Mouse (Mus musculus): ENCODE measurements around the gene Ddc. TPM values are rescaled to one million over a fixed set of nuclear protein-coding genes. Genes with fewer than 3 reads are reported as not detected.

The Ddc gene
- polyA plus RNA-seq, 1 experiment from 2014 or later, result 34.5 TPM

DNA sequence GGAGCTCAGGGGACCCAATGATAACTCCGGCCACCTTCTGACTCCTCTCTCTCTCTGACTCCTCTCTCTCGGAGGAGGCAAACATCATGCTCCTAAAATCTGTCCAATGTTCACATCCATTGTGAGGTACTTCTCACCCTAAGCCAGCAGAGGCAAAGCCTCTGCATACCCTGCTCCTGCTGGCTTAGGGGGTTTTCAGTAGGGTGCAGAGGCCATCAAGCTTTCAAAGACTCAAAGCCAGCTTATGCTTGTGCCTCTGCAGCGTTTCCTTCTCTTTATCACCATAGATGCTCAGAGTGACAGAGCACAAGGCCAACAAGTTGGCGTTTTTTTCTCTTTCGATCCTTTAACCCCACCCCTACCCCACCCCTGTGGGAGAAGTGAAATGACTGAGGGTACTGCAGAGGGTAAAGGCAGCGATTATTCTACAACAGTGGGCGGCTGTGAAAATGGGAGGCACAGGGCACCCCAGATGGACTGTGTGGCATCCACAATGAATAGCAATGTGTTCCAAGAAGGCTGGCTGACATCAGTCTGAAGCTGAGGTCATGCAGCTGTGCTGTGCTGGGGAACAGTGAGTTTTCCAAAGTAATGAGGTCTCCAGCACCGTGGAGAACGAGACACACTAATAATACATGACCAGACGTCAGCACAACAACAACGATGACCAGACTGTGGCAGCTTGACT is 34.3 kb upstream of the Ddc start:
- no peak for DNase-seq (ENCODE audit: low spot score)

DNA sequence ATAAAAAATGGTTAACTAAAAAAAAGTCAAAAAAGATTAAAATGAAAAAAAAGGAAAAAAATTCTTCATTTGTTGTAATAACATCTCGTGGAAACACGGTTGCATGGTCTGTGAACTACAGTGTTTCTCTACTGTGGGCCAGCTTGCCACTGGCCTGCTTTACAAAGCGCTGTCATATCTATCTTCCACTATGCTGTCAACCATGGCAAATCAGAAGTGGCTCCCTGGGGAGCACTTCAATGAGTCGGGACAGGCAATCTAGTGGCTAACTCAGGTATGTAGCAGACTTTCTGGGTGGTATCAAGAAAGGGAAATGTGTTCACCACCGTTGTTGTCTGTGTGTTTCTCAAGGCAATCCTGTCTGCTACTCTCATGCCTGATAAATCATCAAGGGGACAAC is 33.7 kb upstream of the Ddc start:
- no peak overlapping the region for H3K4me3 ChIP-seq
- no peaks in the 10 kb centered on the region for H3K9me3 ChIP-seq
- peaks cover 76% of the 10 kb centered on the region for H3K36me3 ChIP-seq
- H3K27me3 ChIP-seq (ENCODE audit: insufficient read depth, poor library complexity, severe bottlenecking), result no peaks in the 10 kb centered on the region
- 68% methylated on average over 5 of the region's 5 CpGs for WGBS
- DNase-seq (ENCODE audit: low spot score), result no peak
- peaks cover 13% of the 10 kb centered on the region for H3K4me1 ChIP-seq
- H3K27ac ChIP-seq, result peak overlapping the region; percentile 38; the same call in 1 of the 2 replicates

More for the DNA sequence above, 34.3 kb upstream of the Ddc start:
- H3K4me1 ChIP-seq, result peaks cover 13% of the 10 kb centered on the region
- no peaks in the 10 kb centered on the region for H3K27me3 ChIP-seq (ENCODE audit: insufficient read depth, poor library complexity, severe bottlenecking)
- no peak overlapping the region for H3K4me3 ChIP-seq
- peaks cover 81% of the 10 kb centered on the region for H3K36me3 ChIP-seq
- no peaks in the 10 kb centered on the region for H3K9me3 ChIP-seq
- 67% methylated on average over 11 of the region's 11 CpGs for WGBS
- H3K27ac ChIP-seq, result peak overlapping the region; percentile 38

DNA sequence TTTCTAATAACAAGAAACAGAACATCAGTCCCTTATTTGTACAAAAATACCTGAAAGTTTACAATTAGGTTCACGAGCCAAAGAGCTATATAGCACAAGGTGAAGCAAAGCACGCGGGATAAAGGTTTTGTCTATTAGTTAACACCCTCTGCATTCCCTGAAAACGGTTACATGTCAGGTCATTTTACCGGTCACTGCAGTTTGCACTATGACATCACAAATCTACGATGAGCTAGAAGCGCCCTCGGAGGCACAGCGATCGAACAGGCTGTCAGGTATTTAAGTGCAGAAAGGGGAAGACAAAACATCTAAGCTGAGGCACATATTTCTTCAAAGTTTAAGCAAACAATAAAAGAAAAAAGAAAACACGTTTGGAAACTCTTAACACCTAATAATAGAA is 32.6 kb upstream of the Ddc start:
- Histone ChIP-seq H3K27ac (no peak overlapping the region), H3K4me1 (peaks cover 17% of the 10 kb centered on the region), H3K36me3 (peaks cover 64% of the 10 kb centered on the region), H3K9me3 (no peaks in the 10 kb centered on the region), H3K4me3 (no peak overlapping the region), H3K27me3 (ENCODE audit: insufficient read depth, poor library complexity, severe bottlenecking) (no peaks in the 10 kb centered on the region)
- DNase-seq (ENCODE audit: low spot score), result no peak
- WGBS, result 91% methylated on average over 11 of the region's 11 CpGs

DNA sequence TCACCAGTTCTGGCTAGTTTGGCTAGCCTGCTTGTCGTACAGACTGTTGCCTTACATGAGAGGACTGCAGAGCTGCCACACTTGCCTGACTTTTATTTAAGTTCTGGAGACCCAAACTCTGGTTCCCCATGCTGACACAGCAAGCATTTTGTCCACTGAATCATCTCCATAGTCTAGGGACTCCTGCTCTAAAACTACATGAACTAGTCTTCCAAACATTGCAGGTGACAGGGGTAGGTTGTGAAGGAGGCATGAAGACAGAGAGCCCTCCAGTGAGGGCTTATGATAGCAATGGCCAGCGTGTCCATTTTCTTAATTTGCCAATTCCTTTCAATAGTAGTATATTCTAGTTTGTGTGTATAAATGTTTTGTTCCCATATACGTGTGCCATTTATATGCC is 31.1 kb upstream of the Ddc start:
- Histone ChIP-seq H3K4me1 (peaks cover 13% of the 10 kb centered on the region), H3K36me3 (peaks cover 50% of the 10 kb centered on the region), H3K27ac (peak overlapping the region; percentile 53), H3K4me3 (no peak overlapping the region), H3K9me3 (no peaks in the 10 kb centered on the region), H3K27me3 (ENCODE audit: insufficient read depth, poor library complexity, severe bottlenecking) (no peaks in the 10 kb centered on the region)
- no peak for DNase-seq (ENCODE audit: low spot score)
- 82% methylated on average over 3 of the region's 3 CpGs for WGBS

DNA sequence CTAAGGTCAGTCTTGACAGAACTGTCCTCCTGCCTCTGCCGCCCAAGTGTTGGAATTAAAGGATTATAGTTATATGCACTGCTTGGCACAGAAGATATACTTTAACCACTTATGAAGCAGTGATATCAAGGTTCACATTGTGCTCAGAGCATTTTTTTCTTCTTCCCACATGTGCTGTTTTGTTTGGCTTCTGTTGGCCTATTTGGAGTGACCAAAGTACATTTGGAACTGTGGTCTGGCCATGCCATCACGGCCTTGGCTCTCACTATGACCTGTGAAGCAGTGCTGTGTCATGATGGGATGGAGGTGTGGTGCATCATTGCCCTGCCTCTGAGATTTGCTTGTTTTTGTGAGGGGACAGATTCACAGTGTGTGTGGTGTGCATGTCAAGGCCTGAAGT is 30.6 kb upstream of the Ddc start:
- no peak overlapping the region for H3K4me3 ChIP-seq
- no peaks in the 10 kb centered on the region for H3K9me3 ChIP-seq
- no peak for DNase-seq (ENCODE audit: low spot score)
- H3K36me3 ChIP-seq, result peaks cover 45% of the 10 kb centered on the region
- H3K4me1 ChIP-seq, result peaks cover 18% of the 10 kb centered on the region
- H3K27me3 ChIP-seq (ENCODE audit: insufficient read depth, poor library complexity, severe bottlenecking), result no peaks in the 10 kb centered on the region
- WGBS, result 88% methylated on average over 2 of the region's 2 CpGs
- H3K27ac ChIP-seq, result peak overlapping the region; percentile 53

DNA sequence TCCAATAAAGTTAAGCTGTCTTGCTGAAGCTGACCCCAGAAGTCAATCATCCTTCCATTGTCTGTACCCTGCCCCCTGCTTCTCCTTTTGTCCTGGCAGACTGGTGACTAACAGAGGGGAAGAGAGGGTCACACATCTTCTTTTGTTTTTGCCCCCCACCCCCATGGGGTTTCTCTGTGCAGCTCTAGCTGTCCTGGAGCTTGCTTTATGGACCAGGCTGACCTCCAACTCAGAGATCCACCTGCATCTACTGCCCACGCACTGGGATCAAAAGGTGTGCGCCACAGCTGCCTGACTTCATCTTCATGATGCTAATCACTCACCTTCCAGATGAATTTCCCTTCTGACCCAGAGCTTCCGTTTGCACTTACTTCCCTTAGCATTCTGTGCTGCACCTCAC is 26.0 kb upstream of the Ddc start:
- no peak overlapping the region for H3K27ac ChIP-seq
- peaks cover 12% of the 10 kb centered on the region; the same call in 1 of the 2 replicates for H3K4me1 ChIP-seq
- no peaks in the 10 kb centered on the region for H3K9me3 ChIP-seq
- H3K27me3 ChIP-seq (ENCODE audit: insufficient read depth, poor library complexity, severe bottlenecking), result no peaks in the 10 kb centered on the region
- WGBS, result 66% methylated on average over 3 of the region's 3 CpGs
- no peak overlapping the region for H3K4me3 ChIP-seq
- H3K36me3 ChIP-seq, result peaks cover 2% of the 10 kb centered on the region; the same call in 1 of the 2 replicates
- no peak for DNase-seq (ENCODE audit: low spot score)

DNA sequence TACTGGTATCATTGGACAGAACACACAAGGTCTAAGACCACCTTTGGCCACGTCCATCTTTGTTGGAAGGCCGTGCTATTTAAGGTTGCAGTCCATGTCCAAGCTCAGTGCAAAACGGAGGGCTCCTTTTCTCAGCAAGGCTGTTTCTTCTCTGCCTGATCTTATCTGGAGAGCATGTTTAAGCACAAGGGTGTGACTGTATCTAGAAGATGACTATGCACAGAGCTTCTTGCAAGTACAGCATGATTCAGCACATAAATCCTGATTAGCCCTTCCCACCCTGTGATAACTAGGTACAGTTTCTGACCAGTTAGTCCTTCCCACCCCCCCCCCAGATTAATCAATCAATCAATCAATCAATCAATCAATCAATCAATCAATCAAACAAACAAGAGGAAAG is 25.4 kb upstream of the Ddc start:
- H3K27ac ChIP-seq, result no peak overlapping the region
- no peaks in the 10 kb centered on the region for H3K36me3 ChIP-seq
- 55% methylated on average over 3 of the region's 3 CpGs for WGBS
- H3K4me3 ChIP-seq, result no peak overlapping the region
- no peak for DNase-seq (ENCODE audit: low spot score)
- peaks cover 12% of the 10 kb centered on the region; the same call in 1 of the 2 replicates for H3K4me1 ChIP-seq
- H3K9me3 ChIP-seq, result no peaks in the 10 kb centered on the region
- no peaks in the 10 kb centered on the region for H3K27me3 ChIP-seq (ENCODE audit: insufficient read depth, poor library complexity, severe bottlenecking)

DNA sequence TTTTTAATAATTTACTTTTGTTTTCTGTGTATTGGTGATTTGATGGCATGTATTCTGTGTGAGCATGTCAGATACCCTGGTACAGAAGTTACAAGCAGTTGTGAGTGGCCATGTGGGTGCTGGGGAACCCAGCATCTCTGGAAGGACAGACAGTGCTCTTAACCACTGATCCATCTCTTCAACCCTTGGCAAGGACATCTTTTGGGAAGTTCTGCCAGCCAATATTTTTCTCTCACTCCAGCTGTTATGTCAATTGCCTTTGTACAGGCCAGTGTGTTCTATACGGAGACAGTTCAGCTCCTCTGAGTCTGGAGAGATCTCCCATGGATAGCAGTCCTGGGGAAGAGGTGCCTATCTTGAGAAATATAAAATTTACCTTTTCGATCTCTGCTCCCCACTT is 24.2 kb upstream of the Ddc start:
- peaks cover 12% of the 10 kb centered on the region; the same call in 1 of the 2 replicates for H3K4me1 ChIP-seq
- H3K9me3 ChIP-seq, result no peaks in the 10 kb centered on the region
- no peak for DNase-seq (ENCODE audit: low spot score)
- H3K4me3 ChIP-seq, result no peak overlapping the region
- H3K27ac ChIP-seq, result no peak overlapping the region
- WGBS, result 87% methylated on average over 2 of the region's 2 CpGs
- no peaks in the 10 kb centered on the region for H3K36me3 ChIP-seq
- no peaks in the 10 kb centered on the region for H3K27me3 ChIP-seq (ENCODE audit: insufficient read depth, poor library complexity, severe bottlenecking)

DNA sequence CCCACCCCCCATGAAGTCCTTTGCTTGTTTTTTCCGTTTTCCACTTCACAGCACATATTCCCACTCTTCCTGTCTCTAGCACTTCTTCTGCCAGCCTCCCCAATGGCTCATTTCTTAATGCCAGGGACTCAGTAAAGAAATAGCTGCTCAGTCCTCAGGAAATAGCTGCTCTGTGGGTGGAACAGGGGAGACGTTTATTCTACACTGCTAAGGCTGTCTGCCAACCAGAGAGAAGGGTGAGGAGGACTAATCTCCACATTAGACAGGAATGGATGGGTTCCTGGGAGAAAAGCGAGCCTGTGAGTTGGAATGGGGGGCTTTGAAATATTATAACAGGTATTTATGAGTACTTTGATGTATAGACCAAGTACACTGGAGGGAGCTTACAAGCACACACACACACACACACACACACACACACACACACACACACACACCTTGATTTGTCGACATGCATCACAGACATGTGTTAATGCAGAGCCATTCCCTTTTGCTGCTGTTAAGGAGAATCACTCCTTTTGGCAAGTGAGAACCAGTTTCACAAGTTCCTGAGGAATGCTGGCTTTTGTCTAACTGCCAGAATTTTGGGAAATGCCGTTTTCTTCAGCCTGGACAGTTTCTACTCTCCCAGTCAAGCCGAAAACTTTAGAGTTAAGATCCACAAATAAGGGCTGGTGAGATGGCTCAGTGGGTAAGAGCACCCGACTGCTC is 9.9 kb upstream of the Ddc start:
- DNase-seq (ENCODE audit: low spot score), result no peak
- WGBS, result 62% methylated on average over 7 of the region's 7 CpGs
- H3K27ac ChIP-seq, result peak overlapping the region; percentile 47
- H3K36me3 ChIP-seq, result no peaks in the 10 kb centered on the region
- no peak overlapping the region for H3K4me3 ChIP-seq
- H3K27me3 ChIP-seq (ENCODE audit: insufficient read depth, poor library complexity, severe bottlenecking), result no peaks in the 10 kb centered on the region
- no peaks in the 10 kb centered on the region for H3K9me3 ChIP-seq
- no peaks in the 10 kb centered on the region for H3K4me1 ChIP-seq

DNA sequence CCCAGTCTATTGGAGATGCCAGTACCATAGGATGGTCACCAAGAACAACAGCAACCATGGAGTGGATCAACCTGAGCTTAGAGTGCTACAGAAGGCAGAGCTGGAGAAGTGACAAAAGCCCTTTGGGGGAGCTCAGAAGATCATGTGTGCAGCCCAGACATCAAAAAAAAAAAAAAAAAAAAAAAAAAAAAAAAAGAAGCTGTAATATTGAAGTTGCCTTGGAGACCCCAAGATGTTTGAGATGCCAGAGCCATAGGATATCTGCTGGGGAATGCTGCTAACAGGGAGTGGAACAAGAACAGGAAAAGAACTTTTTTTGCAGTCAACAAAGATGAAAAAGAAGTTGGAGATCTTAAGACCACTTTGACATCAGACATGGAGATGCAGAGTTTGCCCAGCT is 7.6 kb upstream of the Ddc start:
- no peak overlapping the region for H3K27ac ChIP-seq
- no peaks in the 10 kb centered on the region for H3K9me3 ChIP-seq
- H3K4me1 ChIP-seq, result peaks cover 10% of the 10 kb centered on the region
- H3K4me3 ChIP-seq, result no peak overlapping the region
- H3K36me3 ChIP-seq, result no peaks in the 10 kb centered on the region
- no peaks in the 10 kb centered on the region for H3K27me3 ChIP-seq (ENCODE audit: insufficient read depth, poor library complexity, severe bottlenecking)
- no peak for DNase-seq (ENCODE audit: low spot score)

DNA sequence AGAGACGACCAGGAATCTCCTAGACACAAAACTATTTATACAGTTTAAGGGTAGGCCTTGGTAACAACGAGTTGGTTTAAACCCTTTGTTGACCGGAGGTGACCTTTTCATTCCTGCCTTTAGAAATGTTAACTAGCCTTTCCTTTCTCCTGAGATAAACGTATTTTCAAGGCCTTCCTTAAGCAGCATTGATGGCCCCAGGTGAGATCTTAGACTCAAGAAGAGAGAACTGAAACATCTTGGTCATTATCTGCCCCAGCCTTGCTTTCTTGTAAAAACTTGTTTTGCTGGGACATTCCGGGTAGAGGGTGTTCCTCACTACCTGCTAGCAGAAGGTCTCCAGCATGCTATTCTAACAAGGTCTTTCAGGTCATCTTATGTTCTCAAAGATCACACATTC is 7.1 kb upstream of the Ddc start:
- H3K27ac ChIP-seq, result no peak overlapping the region; the same call in 1 of the 2 replicates
- H3K9me3 ChIP-seq, result no peaks in the 10 kb centered on the region
- peaks cover 10% of the 10 kb centered on the region for H3K4me1 ChIP-seq
- no peak for DNase-seq (ENCODE audit: low spot score)
- WGBS, result 77% methylated on average over 5 of the region's 5 CpGs
- no peak overlapping the region for H3K4me3 ChIP-seq
- no peaks in the 10 kb centered on the region for H3K27me3 ChIP-seq (ENCODE audit: insufficient read depth, poor library complexity, severe bottlenecking)
- no peaks in the 10 kb centered on the region for H3K36me3 ChIP-seq

DNA sequence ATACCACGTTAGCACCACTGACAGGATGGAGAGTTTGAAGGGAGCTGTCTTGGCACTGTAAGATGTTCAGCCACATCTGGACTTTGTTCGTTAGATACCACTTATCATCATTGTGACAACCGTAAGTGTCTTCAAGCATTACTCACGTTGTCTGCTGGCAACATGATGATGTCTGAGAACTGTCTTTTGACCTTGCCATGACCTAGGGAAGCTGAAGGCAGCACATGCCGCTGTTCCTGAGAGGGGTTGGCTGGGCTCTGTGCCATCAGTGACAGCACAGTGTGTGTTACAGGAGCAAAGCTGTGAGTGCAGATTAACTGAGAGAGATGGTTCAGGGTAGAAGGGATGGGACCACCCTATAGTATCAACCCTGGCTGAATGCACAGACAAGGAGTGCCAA is 3.6 kb upstream of the Ddc start:
- H3K4me3 ChIP-seq, result no peak overlapping the region
- no peaks in the 10 kb centered on the region for H3K27me3 ChIP-seq (ENCODE audit: insufficient read depth, poor library complexity, severe bottlenecking)
- H3K4me1 ChIP-seq, result peaks cover 23% of the 10 kb centered on the region
- H3K27ac ChIP-seq, result peak overlapping the region; percentile 81
- H3K9me3 ChIP-seq, result no peaks in the 10 kb centered on the region
- no peaks in the 10 kb centered on the region for H3K36me3 ChIP-seq
- DNase-seq (ENCODE audit: low spot score), result peak; percentile 92
- WGBS, result 17% methylated on average over 5 of the region's 5 CpGs

DNA sequence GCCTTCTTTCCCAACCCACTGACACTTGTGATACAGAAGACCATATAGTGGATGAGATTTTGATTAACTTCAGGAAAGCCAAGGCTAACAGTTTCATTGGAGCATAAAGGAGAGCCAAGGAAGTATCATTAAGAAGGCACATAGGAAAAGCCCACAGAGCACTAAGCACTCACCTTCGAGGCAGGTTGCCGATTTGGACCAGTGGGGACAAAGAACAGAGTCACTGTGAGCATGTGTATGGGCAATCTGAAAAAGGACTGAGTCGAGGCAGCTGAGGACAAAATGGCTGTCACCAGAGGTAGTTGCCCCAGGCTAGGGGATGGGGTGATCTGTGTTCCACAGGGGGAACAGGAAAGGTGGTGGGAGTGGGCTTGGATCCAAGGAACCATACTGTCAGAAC is 552 bp upstream of the Ddc start:
- Histone ChIP-seq H3K4me1 (peaks cover 23% of the 10 kb centered on the region), H3K9me3 (no peaks in the 10 kb centered on the region), H3K27ac (peak overlapping the region; percentile 79), H3K27me3 (ENCODE audit: insufficient read depth, poor library complexity, severe bottlenecking) (no peaks in the 10 kb centered on the region), H3K36me3 (no peaks in the 10 kb centered on the region), H3K4me3 (no peak overlapping the region)
- WGBS, result 91% methylated on average over 3 of the region's 3 CpGs
- no peak for DNase-seq (ENCODE audit: low spot score)

Data from heart, embryonic 10.5 days (tissue).